Mouse (Mus musculus) lung, postnatal 0 days (tissue): ENCODE measurements at regions not wholly inside any gene's neighbourhood (a gene's known extent, or its start where the extent isn't known, plus 50 kb on each side); places are given as distances from the start of the nearest gene placed in this dataset.

Source experiments
- ATAC-seq: fragments of 200-750 bp; cut with Nextera tagmentation; 2 replicates; pipeline ENCODE4 v1.8.0; 2017; ENCODE audit warnings: moderate library complexity
- DNase-seq: peaks from one replicate; pipeline ENCODE4 v3.0.0-alpha.2; 2016; ENCODE audit warnings: low spot score
- H3K27ac ChIP-seq: fragments of 300-500 bp; sonication (generic); 2 replicates; pipeline ENCODE4 v1.5.1; 2014; ENCODE audit warnings: antibody characterized with exemption, mild to moderate bottlenecking, low read length, mixed read lengths
- H3K27me3 ChIP-seq: fragments of 300-500 bp; sonication (generic); replicated peaks from 2 replicates; pipeline ENCODE4 v1.6.1; 2014; ENCODE audit warnings: low read length, mixed read lengths; ENCODE audit not compliant: insufficient read depth
- H3K36me3 ChIP-seq: fragments of 300-500 bp; sonication (generic); 2 replicates; pipeline ENCODE4 v1.6.1; 2014; ENCODE audit warnings: low read length, mixed read lengths; ENCODE audit not compliant: insufficient read depth
- H3K4me1 ChIP-seq: fragments of 300-500 bp; sonication (generic); 2 replicates; pipeline ENCODE4 v1.6.1; 2014; ENCODE audit warnings: antibody characterized with exemption, low read depth, low read length, mixed read lengths; ENCODE audit not compliant: insufficient read depth
- H3K4me2 ChIP-seq: fragments of 300-500 bp; sonication (generic); replicated peaks from 2 replicates; pipeline ENCODE4 v1.6.1; 2014; ENCODE audit warnings: low read depth, mild to moderate bottlenecking, low read length, moderate library complexity, mixed read lengths
- H3K4me3 ChIP-seq: fragments of 300-500 bp; sonication (generic); 2 replicates; pipeline ENCODE4 v1.5.1; 2014; ENCODE audit warnings: low read depth, low read length
- H3K9ac ChIP-seq: fragments of 300-500 bp; sonication (generic); replicated peaks from 2 replicates; pipeline ENCODE4 v1.6.1; 2014; ENCODE audit warnings: low read depth, mild to moderate bottlenecking
- H3K9me3 ChIP-seq: fragments of 300-500 bp; sonication (generic); 2 replicates; pipeline ENCODE4 v1.6.1; 2016; ENCODE audit warnings: low read length, mixed read lengths
- CTCF ChIP-seq: IDR thresholded peaks from 2 replicates; pipeline ENCODE4 v1.5.1; 2016; ENCODE audit warnings: antibody characterized with exemption, mild to moderate bottlenecking
- EP300 ChIP-seq: IDR thresholded peaks from 2 replicates; pipeline ENCODE4 v1.6.1; 2016; ENCODE audit warnings: antibody characterized with exemption, mild to moderate bottlenecking, control low read depth
- WGBS: fragments of 180-500 bp; shearing (Covaris S2); extraction: QIAGEN DNeasy Blood & Tissue Kit; methylation state at CpG from one replicate; pipeline ENCODE4 v1.1.7; 2014; 5-methylcytosine and 5-hydroxymethylcytosine counted together

DNA sequence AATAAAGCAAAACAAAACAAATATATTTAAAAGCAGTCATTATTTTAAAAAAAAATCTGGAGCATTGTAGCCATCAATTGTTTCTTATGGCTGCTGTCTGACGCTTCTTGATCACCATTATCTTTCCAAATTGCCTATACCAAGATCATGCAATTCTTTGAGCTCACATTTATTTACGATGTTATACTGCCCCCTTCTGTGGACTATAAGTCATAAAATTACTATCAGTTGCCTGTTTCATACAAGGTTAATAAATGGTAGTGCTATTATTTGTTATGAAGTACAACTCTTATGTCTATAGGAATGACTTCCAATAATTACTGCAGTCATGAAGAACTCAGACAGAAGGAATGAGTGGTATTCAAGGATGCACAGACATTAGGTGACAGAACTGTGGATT, 57.3 kb upstream of the Eda2r start:
- peak; percentile 5 for DNase-seq
- Histone ChIP-seq H3K27me3 (no peaks in the 10 kb centered on the region), H3K9me3 (no peaks in the 10 kb centered on the region), H3K27ac (no peak overlapping the region), H3K36me3 (no peaks in the 10 kb centered on the region), H3K4me1 (no peaks in the 10 kb centered on the region), H3K4me2 (no peak overlapping the region), H3K9ac (no peak overlapping the region), H3K4me3 (no peak overlapping the region)
- ATAC-seq: no peak
- 47% methylated on average over 2 of the region's 2 CpGs for WGBS
- peak; percentile 22 for TF ChIP-seq CTCF
- TF ChIP-seq EP300: no peak

DNA sequence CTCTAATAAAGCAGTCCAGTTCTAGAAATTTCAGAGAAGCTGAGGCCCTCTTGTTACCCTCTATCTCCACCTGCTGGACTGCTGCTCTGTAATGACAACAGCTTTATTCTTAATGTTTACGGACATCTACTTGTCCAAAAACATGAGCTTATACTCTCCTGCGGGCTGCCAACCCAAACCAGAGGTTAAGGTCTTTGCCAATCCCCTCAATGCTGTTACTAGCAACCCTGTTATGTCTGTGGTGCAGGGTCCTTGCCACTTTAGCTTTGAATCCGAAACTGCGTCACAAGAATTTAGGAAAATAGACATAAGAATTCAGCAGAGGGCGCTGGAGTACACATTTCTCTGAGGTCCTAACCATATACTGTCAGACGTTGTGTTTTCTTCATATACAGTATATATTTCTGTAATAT, 54.4 kb upstream of the Eda2r start:
- no peaks in the 10 kb centered on the region for H3K27me3 ChIP-seq
- H3K36me3 ChIP-seq: no peaks in the 10 kb centered on the region
- 14% methylated on average over 6 of the region's 6 CpGs for whole genome bisulfite sequencing
- H3K27ac ChIP-seq: no peak overlapping the region
- H3K9ac ChIP-seq: no peak overlapping the region
- no peaks in the 10 kb centered on the region for H3K9me3 ChIP-seq
- 0 out of 2 replicates have a peak overlapping the region, but pooled peaks have one; percentile 33 for H3K4me2 ChIP-seq
- H3K4me3 ChIP-seq: peak overlapping the region; percentile 34; the same call in 1 of the 2 replicates
- no peaks in the 10 kb centered on the region for H3K4me1 ChIP-seq
- no peak for TF ChIP-seq EP300
- TF ChIP-seq CTCF: peak; percentile 62
- DNase-seq: peak; percentile 61
- no peak for ATAC-seq
